Mouse (Mus musculus) myocyte (in vitro differentiated cells): ENCODE measurements around the gene Angptl2.

ENCODE experiments used
- CEBPB ChIP-seq: IDR thresholded peaks from 2 replicates; pipeline ENCODE4 v1.6.1; 2011; ENCODE audit warnings: mild to moderate bottlenecking, moderate library complexity; ENCODE audit not compliant: poor library complexity, insufficient read depth, severe bottlenecking
- E2F4 ChIP-seq: IDR thresholded peaks from one replicate; pipeline ENCODE4 v1.6.1; 2011; ENCODE audit warnings: mild to moderate bottlenecking, control low read depth, moderate library complexity; ENCODE audit not compliant: insufficient read depth
- MAX ChIP-seq: IDR thresholded peaks from one replicate; pipeline ENCODE4 v1.6.1; 2011; ENCODE audit warnings: low read depth, mild to moderate bottlenecking, control low read depth
- MYOD1 ChIP-seq, 3 experiments: IDR thresholded peaks; one replicate each; pipeline ENCODE4 v1.6.1; 2011; ENCODE audit warnings: control low read depth in 2 of 3, low read depth in 2 of 3, mild to moderate bottlenecking in 2 of 3, moderate library complexity in 1 of 3; ENCODE audit not compliant: insufficient read length in 2 of 3, control insufficient read depth in 1 of 3
- MYOG ChIP-seq, 3 experiments: IDR thresholded peaks; one replicate each; pipeline ENCODE4 v1.6.1; 2011; ENCODE audit warnings: control low read depth in 2 of 3, low read depth in 2 of 3, mild to moderate bottlenecking in 2 of 3; ENCODE audit not compliant: insufficient read length in 2 of 3, control insufficient read depth in 1 of 3, insufficient read depth in 1 of 3
- POLR2A ChIP-seq: IDR thresholded peaks from one replicate; pipeline ENCODE4 v1.6.1; 2011; ENCODE audit warnings: low read depth, mild to moderate bottlenecking, control low read depth, moderate library complexity; ENCODE audit not compliant: insufficient read length
- POLR2AphosphoS2 ChIP-seq: IDR thresholded peaks from one replicate; pipeline ENCODE4 v1.6.1; 2011; ENCODE audit warnings: low read depth, control low read depth; ENCODE audit not compliant: insufficient read length
- REST ChIP-seq: IDR thresholded peaks from one replicate; pipeline ENCODE4 v1.6.1; 2011; ENCODE audit warnings: mild to moderate bottlenecking, control low read depth, moderate library complexity; ENCODE audit not compliant: insufficient read depth, insufficient read length
- SRF ChIP-seq: IDR thresholded peaks from one replicate; pipeline ENCODE4 v1.6.1; 2011; ENCODE audit warnings: low read depth; ENCODE audit not compliant: control insufficient read depth, insufficient read length
- TCF12 ChIP-seq: IDR thresholded peaks from one replicate; pipeline ENCODE4 v1.6.1; 2011; ENCODE audit warnings: mild to moderate bottlenecking, control low read depth; ENCODE audit not compliant: poor library complexity, insufficient read depth, severe bottlenecking
- USF1 ChIP-seq: IDR thresholded peaks from one replicate; pipeline ENCODE4 v1.6.1; 2011; ENCODE audit warnings: low read depth, mild to moderate bottlenecking, control low read depth, moderate library complexity

- TF ChIP-seq POLR2A = no peak
- peak; percentile 63 for TF ChIP-seq USF1
- TF ChIP-seq MYOG (IDR thresholded peaks at IDR 0.05; ENCODE audit: control insufficient read depth in 1 of 3, insufficient read depth in 1 of 3, insufficient read length in 2 of 3, low read depth in 2 of 3) = no peak
- no peak for TF ChIP-seq E2F4
- TF ChIP-seq TCF12 = no peak
- no peak for TF ChIP-seq REST
- TF ChIP-seq POLR2AphosphoS2 = no peak
- TF ChIP-seq MYOD1 (IDR thresholded peaks at IDR 0.05; ENCODE audit: control insufficient read depth in 1 of 3, insufficient read length in 2 of 3, low read depth in 2 of 3) = no peak
- no peak for TF ChIP-seq MAX
- no peak for TF ChIP-seq SRF
- no peak for TF ChIP-seq CEBPB
Observed at GRCm38 (mm10) chr2:33215177-33215699, 631 bp upstream of the Angptl2 start.
